Mouse (Mus musculus): ENCODE data around the gene Slc38a8. TPM values are rescaled to one million over a fixed set of nuclear protein-coding genes. Genes with fewer than 3 reads are reported as not detected.

Slc38a8 gene
- polyA plus RNA-seq, 1 experiment from 2014 or later = not detected

GRCm38 (mm10) chr8:119446211-119446989, 55.1 kb downstream of the Slc38a8 start, which contains the start of gene Necab2:
TSS of gene Necab2 (plus strand) at chr8:119446719.
- H3K9me3 ChIP-seq = no peaks in the 10 kb centered on the region
- peaks cover 14% of the 10 kb centered on the region for H3K4me1 ChIP-seq
- H3K4me2 ChIP-seq = peak within 1 kb of the TSS; percentile 72
- peak; percentile 61 for ATAC-seq (replicated peaks)
- WGBS = 4% methylated on average over 32 of the region's 52 CpGs
- peak within 1 kb of the TSS; percentile 66 for H3K4me3 ChIP-seq
- no peak within 1 kb of the TSS for H3K27ac ChIP-seq
- H3K9ac ChIP-seq = peak within 1 kb of the TSS; percentile 77
- 0 out of 2 replicates have a peak, but pooled peaks cover 4% of the 10 kb centered on the region for H3K27me3 ChIP-seq (replicated peaks)
- no peaks in the 10 kb centered on the region for H3K36me3 ChIP-seq (replicated peaks)

GRCm38 (mm10) chr8:119442970-119443369, 58.5 kb downstream of the Slc38a8 start:
- 0 out of 2 replicates have a peak, but pooled peaks cover 4% of the 10 kb centered on the region for H3K27me3 ChIP-seq (replicated peaks)
- H3K9me3 ChIP-seq = no peaks in the 10 kb centered on the region
- H3K9ac ChIP-seq = no peak overlapping the region
- H3K4me3 ChIP-seq = no peak overlapping the region
- H3K27ac ChIP-seq = no peak overlapping the region
- 94% methylated on average over 8 of the region's 8 CpGs for WGBS
- peaks cover 12% of the 10 kb centered on the region for H3K4me1 ChIP-seq
- no peak for ATAC-seq (replicated peaks)
- no peak overlapping the region for H3K4me2 ChIP-seq
- H3K36me3 ChIP-seq (replicated peaks) = no peaks in the 10 kb centered on the region

GRCm38 (mm10) chr8:119442013-119442412, 59.5 kb downstream of the Slc38a8 start:
- H3K4me3 ChIP-seq = no peak overlapping the region
- no peak overlapping the region for H3K9ac ChIP-seq
- H3K9me3 ChIP-seq = no peaks in the 10 kb centered on the region
- no peak overlapping the region for H3K27ac ChIP-seq
- 0 out of 2 replicates have a peak, but pooled peaks cover 4% of the 10 kb centered on the region for H3K27me3 ChIP-seq (replicated peaks)
- WGBS = 72% methylated on average over 5 of the region's 5 CpGs
- no peak for ATAC-seq (replicated peaks)
- no peak overlapping the region for H3K4me2 ChIP-seq
- H3K36me3 ChIP-seq (replicated peaks) = no peaks in the 10 kb centered on the region
- H3K4me1 ChIP-seq = peaks cover 4% of the 10 kb centered on the region

GRCm38 (mm10) chr8:119440952-119441270, 60.6 kb downstream of the Slc38a8 start:
- no peak overlapping the region for H3K27ac ChIP-seq
- 0 out of 2 replicates have a peak, but pooled peaks cover 4% of the 10 kb centered on the region for H3K27me3 ChIP-seq (replicated peaks)
- H3K9ac ChIP-seq = no peak overlapping the region
- no peak overlapping the region for H3K4me3 ChIP-seq
- no peaks in the 10 kb centered on the region for H3K9me3 ChIP-seq
- H3K36me3 ChIP-seq (replicated peaks) = no peaks in the 10 kb centered on the region
- 0 out of 2 replicates have a peak, but pooled peaks have one; percentile 11 for ATAC-seq (replicated peaks)
- H3K4me2 ChIP-seq = no peak overlapping the region
- 52% methylated on average over 1 of the region's 1 CpGs for WGBS
- no peaks in the 10 kb centered on the region; the same call in 1 of the 2 replicates for H3K4me1 ChIP-seq

- H3K9me3 ChIP-seq = no peaks in the 10 kb centered on the region
- no peak overlapping the region for H3K27ac ChIP-seq
- no peak for ATAC-seq (replicated peaks)
- H3K4me1 ChIP-seq = no peaks in the 10 kb centered on the region; the same call in 1 of the 2 replicates
- WGBS = 14% methylated on average over 16 of the region's 16 CpGs
- H3K36me3 ChIP-seq (replicated peaks) = no peaks in the 10 kb centered on the region
- H3K4me2 ChIP-seq = no peak overlapping the region
- no peak overlapping the region for H3K9ac ChIP-seq
- H3K27me3 ChIP-seq (replicated peaks) = 0 out of 2 replicates have a peak, but pooled peaks cover under 1% of the 10 kb centered on the region
- no peak overlapping the region for H3K4me3 ChIP-seq
These were observed 61.1 kb downstream of the Slc38a8 start for GRCm38 (mm10) chr8:119440250-119440951.

GRCm38 (mm10) chr8:119439893-119440249, 61.6 kb downstream of the Slc38a8 start:
- ATAC-seq (replicated peaks) = no peak
- WGBS = 53% methylated on average over 7 of the region's 7 CpGs
- no peak overlapping the region for H3K9ac ChIP-seq
- H3K36me3 ChIP-seq (replicated peaks) = no peaks in the 10 kb centered on the region
- no peaks in the 10 kb centered on the region; the same call in 1 of the 2 replicates for H3K4me1 ChIP-seq
- H3K27me3 ChIP-seq (replicated peaks) = no peaks in the 10 kb centered on the region
- no peaks in the 10 kb centered on the region for H3K9me3 ChIP-seq
- no peak overlapping the region for H3K4me3 ChIP-seq
- H3K27ac ChIP-seq = no peak overlapping the region
- H3K4me2 ChIP-seq = no peak overlapping the region

GRCm38 (mm10) chr8:119439424-119439823, 62.1 kb downstream of the Slc38a8 start:
- Histone ChIP-seq H3K4me1 (no peaks in the 10 kb centered on the region; the same call in 1 of the 2 replicates), H3K9me3 (no peaks in the 10 kb centered on the region), H3K4me3 (no peak overlapping the region), H3K27ac (no peak overlapping the region), H3K4me2 (no peak overlapping the region), H3K9ac (no peak overlapping the region), H3K36me3 (replicated peaks) (no peaks in the 10 kb centered on the region), H3K27me3 (replicated peaks) (no peaks in the 10 kb centered on the region)
- no peak for ATAC-seq (replicated peaks)
- WGBS = 89% methylated on average over 2 of the region's 2 CpGs

- Histone ChIP-seq H3K36me3 (replicated peaks) (no peaks in the 10 kb centered on the region), H3K9ac (no peak overlapping the region), H3K4me3 (no peak overlapping the region), H3K27me3 (replicated peaks) (no peaks in the 10 kb centered on the region), H3K4me1 (no peaks in the 10 kb centered on the region; the same call in 1 of the 2 replicates), H3K4me2 (no peak overlapping the region), H3K27ac (no peak overlapping the region), H3K9me3 (no peaks in the 10 kb centered on the region)
- no peak for ATAC-seq (replicated peaks)
- WGBS = 81% methylated on average over 6 of the region's 6 CpGs
These were observed 62.6 kb downstream of the Slc38a8 start for GRCm38 (mm10) chr8:119438876-119439275.

GRCm38 (mm10) chr8:119437506-119437905, 64.0 kb downstream of the Slc38a8 start:
- H3K36me3 ChIP-seq (replicated peaks) = no peaks in the 10 kb centered on the region
- H3K27me3 ChIP-seq (replicated peaks) = no peaks in the 10 kb centered on the region
- ATAC-seq (replicated peaks) = no peak
- no peak overlapping the region for H3K4me2 ChIP-seq
- 74% methylated on average over 11 of the region's 11 CpGs for WGBS
- H3K4me3 ChIP-seq = no peak overlapping the region
- H3K4me1 ChIP-seq = no peaks in the 10 kb centered on the region; the same call in 1 of the 2 replicates
- H3K27ac ChIP-seq = no peak overlapping the region
- H3K9ac ChIP-seq = no peak overlapping the region
- no peaks in the 10 kb centered on the region for H3K9me3 ChIP-seq

- Histone ChIP-seq H3K4me2 (no peak overlapping the region), H3K4me1 (no peaks in the 10 kb centered on the region; the same call in 1 of the 2 replicates), H3K27me3 (replicated peaks) (no peaks in the 10 kb centered on the region), H3K27ac (no peak overlapping the region), H3K4me3 (no peak overlapping the region), H3K36me3 (replicated peaks) (no peaks in the 10 kb centered on the region), H3K9me3 (no peaks in the 10 kb centered on the region), H3K9ac (no peak overlapping the region)
- no peak for ATAC-seq (replicated peaks)
- WGBS = 26% methylated on average over 9 of the region's 9 CpGs
These were observed 64.6 kb downstream of the Slc38a8 start for GRCm38 (mm10) chr8:119436933-119437332.

GRCm38 (mm10) chr8:119436331-119436730, 65.2 kb downstream of the Slc38a8 start:
- H3K27me3 ChIP-seq (replicated peaks) = no peaks in the 10 kb centered on the region
- H3K9ac ChIP-seq = no peak overlapping the region
- H3K36me3 ChIP-seq (replicated peaks) = no peaks in the 10 kb centered on the region
- H3K4me2 ChIP-seq = no peak overlapping the region
- H3K27ac ChIP-seq = no peak overlapping the region
- WGBS = 88% methylated on average over 10 of the region's 10 CpGs
- ATAC-seq (replicated peaks) = no peak
- no peaks in the 10 kb centered on the region for H3K9me3 ChIP-seq
- no peak overlapping the region for H3K4me3 ChIP-seq
- no peaks in the 10 kb centered on the region; the same call in 1 of the 2 replicates for H3K4me1 ChIP-seq

- Histone ChIP-seq H3K27ac (no peak overlapping the region), H3K4me3 (no peak overlapping the region), H3K9me3 (no peaks in the 10 kb centered on the region), H3K27me3 (replicated peaks) (no peaks in the 10 kb centered on the region), H3K9ac (no peak overlapping the region), H3K36me3 (replicated peaks) (no peaks in the 10 kb centered on the region), H3K4me2 (no peak overlapping the region), H3K4me1 (no peaks in the 10 kb centered on the region; the same call in 1 of the 2 replicates)
- 90% methylated on average over 7 of the region's 7 CpGs for WGBS
- ATAC-seq (replicated peaks) = no peak
These were observed 66.0 kb downstream of the Slc38a8 start for GRCm38 (mm10) chr8:119435527-119435926.

Data from midbrain, embryonic 15.5 days (tissue).